Mouse (Mus musculus) CH12.LX (cell line): ENCODE results near the gene Extl2. TPM values are rescaled to one million over a fixed set of nuclear protein-coding genes. Genes with fewer than 3 reads are reported as not detected.

ENCODE experiments used
- DNase-seq: peaks from one replicate; pipeline ENCODE4 v3.0.0-alpha.2; 2013; ENCODE audit errors: extremely low read depth
- H3K27ac ChIP-seq: 2 replicates; pipeline ENCODE4 v1.5.1; 2012; ENCODE audit warnings: low read depth, mild to moderate bottlenecking, control low read depth, moderate library complexity; ENCODE audit not compliant: insufficient read depth
- H3K27me3 ChIP-seq: replicated peaks from 2 replicates; pipeline ENCODE3; 2012; ENCODE audit warnings: inconsistent platforms
- H3K36me3 ChIP-seq, 2 experiments: replicated peaks in 1 of 2; 2 replicates each; pipeline versions ENCODE3 to v1.6.1; 2012; ENCODE audit warnings: inconsistent platforms in 1 of 2, low read length in 1 of 2, mild to moderate bottlenecking in 1 of 2, mixed read lengths in 1 of 2, moderate library complexity in 1 of 2; ENCODE audit not compliant: control insufficient read depth in 1 of 2, insufficient read depth in 1 of 2
- H3K4me1 ChIP-seq, 2 experiments: 2 replicates each; pipeline ENCODE4 v1.6.1; 2012; ENCODE audit warnings: inconsistent platforms in 1 of 2, moderate library complexity in 1 of 2; ENCODE audit not compliant: insufficient read depth in 2 of 2, control insufficient read depth in 1 of 2
- H3K4me2 ChIP-seq: 2 replicates; pipeline ENCODE4 v1.6.1; 2012; ENCODE audit warnings: low read depth, mild to moderate bottlenecking, control low read depth; ENCODE audit not compliant: poor library complexity, insufficient read depth, severe bottlenecking
- H3K4me3 ChIP-seq, 3 experiments: fragments of 150-350 bp in 1 of 3; sonication (generic) in 1 of 3; replicated peaks in 1 of 3; 2 replicates each; pipeline versions ENCODE3 to v1.5.1; 2011 to 2012; ENCODE audit warnings: low read depth in 2 of 3, low read length in 2 of 3, mild to moderate bottlenecking in 2 of 3, moderate library complexity in 2 of 3, control low read depth in 1 of 3, improper control_type of control experiment in 1 of 3, inconsistent platforms in 1 of 3, mixed read lengths in 1 of 3; ENCODE audit not compliant: poor library complexity in 1 of 3
- H3K79me2 ChIP-seq: replicated peaks from 2 replicates; pipeline ENCODE4 v1.6.1; 2012; ENCODE audit warnings: mild to moderate bottlenecking, moderate library complexity; ENCODE audit not compliant: control insufficient read depth, poor library complexity, insufficient read depth, severe bottlenecking; ENCODE audit errors: extremely low read depth
- H3K9ac ChIP-seq: 2 replicates; pipeline ENCODE4 v1.6.1; 2012; ENCODE audit warnings: low read depth, mild to moderate bottlenecking, control low read depth, moderate library complexity; ENCODE audit not compliant: insufficient read depth
- H3K9me3 ChIP-seq: replicated peaks from 2 replicates; pipeline ENCODE3; 2012; ENCODE audit warnings: low read length, inconsistent platforms, mixed read lengths
- CHD2 ChIP-seq: IDR thresholded peaks from 2 replicates; pipeline ENCODE4 v1.6.1; 2011; ENCODE audit warnings: low read length, improper control_type of control experiment
- IRF4 ChIP-seq: IDR thresholded peaks from 2 replicates; pipeline ENCODE4 v1.6.1; 2014; ENCODE audit warnings: low read depth, mild to moderate bottlenecking, inconsistent platforms, low read length, improper control_type of control experiment
- MAFK ChIP-seq: IDR thresholded peaks from 2 replicates; pipeline ENCODE4 v1.6.1; 2011; ENCODE audit warnings: low read length, improper control_type of control experiment; ENCODE audit not compliant: insufficient replicate concordance
- MAZ ChIP-seq: IDR thresholded peaks from 2 replicates; pipeline ENCODE4 v1.6.1; 2012; ENCODE audit warnings: low read depth, mild to moderate bottlenecking, inconsistent platforms, low read length, improper control_type of control experiment, moderate library complexity
- MXI1 ChIP-seq: IDR thresholded peaks from 2 replicates; pipeline ENCODE4 v1.6.1; 2011; ENCODE audit warnings: mild to moderate bottlenecking, low read depth, low read length, improper control_type of control experiment
- MYC ChIP-seq: IDR thresholded peaks from 2 replicates; pipeline ENCODE4 v1.6.1; 2011; ENCODE audit warnings: low read depth, mild to moderate bottlenecking, improper control_type of control experiment, low read length
- NELFE ChIP-seq: IDR thresholded peaks from 2 replicates; pipeline ENCODE4 v1.6.1; 2011; ENCODE audit warnings: low read depth, low read length, improper control_type of control experiment
- NRF1 ChIP-seq: IDR thresholded peaks from 2 replicates; pipeline ENCODE4 v1.6.1; 2014; ENCODE audit warnings: low read depth, mild to moderate bottlenecking, inconsistent platforms, low read length, improper control_type of control experiment, moderate library complexity
- PAX5 ChIP-seq: IDR thresholded peaks from 2 replicates; pipeline ENCODE4 v1.6.1; 2012; ENCODE audit warnings: low read length, inconsistent platforms, mixed read lengths
- ZNF384 ChIP-seq: IDR thresholded peaks from 2 replicates; pipeline ENCODE4 v1.6.1; 2012; ENCODE audit warnings: low read depth, low read length, improper control_type of control experiment, inconsistent platforms
- dilution Hi-C: fragments of 300-500 bp; cut with MboI; formaldehyde crosslinking; loops from 2 replicates; pipeline ENCODE4 v1.14.3; 2020; ENCODE audit warnings: low sequenced_read_pairs; ENCODE audit not compliant: extremely low pct_unique_long_range_greater_than_20kb, extremely low pct_ligation_motif_present
- in situ Hi-C: fragments of 300-500 bp; cut with MboI; formaldehyde crosslinking; loops from 3 replicates; pipeline ENCODE4 v1.14.3; 2019; ENCODE audit warnings: low sequenced_read_pairs, low pct_ligation_motif_present, low pct_unique_long_range_greater_than_20kb, mixed read lengths
- polyA plus RNA-seq: library from polyadenylated mRNA; unstranded; fragments of >175 nt; gene quantifications from 2 replicates; pipeline ENCODE4 v1.2.1, GENCODE M21; 2012; ENCODE audit warnings: low read depth; ENCODE audit not compliant: insufficient read length
- total RNA-seq, 2 experiments: library from RNA; depleted of rRNA; stranded (reverse); fragments of 300-350 nt in 1 of 2; fragments of >200 nt in 1 of 2; gene quantifications; 2 replicates each; pipeline ENCODE4 v1.2.3; 2012 to 2014

Extl2 gene
- total and polyA plus RNA-seq, 3 experiments: 8.1 to 12.0 (median 11.2) TPM

DNA sequence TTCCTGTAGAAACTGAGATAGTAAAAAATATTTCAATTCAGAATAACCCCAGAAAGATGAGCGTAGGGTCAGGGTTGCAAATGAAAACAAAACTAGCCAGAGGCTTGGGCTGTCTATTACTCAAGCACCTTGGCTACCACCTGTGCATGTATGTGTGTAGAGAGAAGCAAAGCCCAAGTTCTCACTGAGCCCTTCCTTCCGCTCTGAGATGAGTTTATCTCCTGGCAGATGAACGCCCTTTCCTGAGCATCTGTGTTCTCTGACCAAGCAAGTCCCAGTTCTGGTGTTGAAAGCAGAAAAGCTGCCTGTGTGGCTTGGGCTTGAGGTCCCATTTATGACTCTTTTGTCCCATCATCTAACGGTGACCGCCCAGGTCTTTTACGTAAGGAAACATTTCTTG, 7.6 kb downstream of the Extl2 start:
- dilution Hi-C loops: no loop called here
- no peak for TF ChIP-seq NRF1
- no peak for TF ChIP-seq ZNF384
- in situ Hi-C loops: no loop called here

DNA sequence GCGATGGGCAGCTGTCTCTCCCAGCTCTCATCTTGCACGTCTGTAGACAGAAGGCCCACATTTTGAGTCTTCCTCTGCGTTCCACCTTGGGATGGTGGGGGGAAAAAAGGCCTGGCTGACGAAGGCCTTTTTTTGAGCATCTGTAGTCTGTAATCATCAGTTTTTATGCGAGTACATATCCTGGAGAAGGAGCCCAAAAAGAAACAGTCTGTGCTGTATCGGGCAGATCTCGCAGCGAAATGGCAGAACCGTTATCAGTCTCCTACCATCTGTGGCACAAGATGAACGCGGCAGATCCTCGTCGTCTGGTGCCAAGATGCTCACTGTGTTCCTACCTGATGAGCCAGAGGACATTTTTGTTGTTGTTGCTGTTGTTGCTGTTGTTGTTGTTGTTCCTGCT, 8.9 kb downstream of the Extl2 start:
- Histone ChIP-seq H3K9ac (no peak overlapping the region), H3K9me3 (no peaks in the 10 kb centered on the region), H3K4me2 (no peak overlapping the region), H3K27me3 (no peaks in the 10 kb centered on the region), H3K79me2 (no peaks in the 10 kb centered on the region), H3K4me3 (no peak overlapping the region), H3K36me3 (peaks cover 0 to 21% of the 10 kb centered on the region in 2 experiments), H3K4me1 (peaks cover 0 to 23% of the 10 kb centered on the region in 2 experiments; a peak in 2 of 4 replicates), H3K27ac (no peak overlapping the region)
- TF ChIP-seq ZNF384 (no peak), MAFK (no peak), PAX5 (no peak), MYC (no peak)
- DNase-seq: no peak
- in situ Hi-C loops (no loop called here), dilution Hi-C loops (no loop called here)

More for the DNA sequence above, 7.6 kb downstream of the Extl2 start:
- Histone ChIP-seq H3K27ac (no peak overlapping the region), H3K36me3 (peaks cover 0 to 23% of the 10 kb centered on the region in 2 experiments), H3K79me2 (no peaks in the 10 kb centered on the region; the same call in 1 of the 2 replicates), H3K27me3 (no peaks in the 10 kb centered on the region), H3K9ac (no peak overlapping the region), H3K4me1 (peaks cover 0 to 26% of the 10 kb centered on the region in 2 experiments; a peak in 2 of 4 replicates), H3K4me2 (no peak overlapping the region), H3K4me3 (no peak overlapping the region), H3K9me3 (no peaks in the 10 kb centered on the region)
- DNase-seq: no peak

DNA sequence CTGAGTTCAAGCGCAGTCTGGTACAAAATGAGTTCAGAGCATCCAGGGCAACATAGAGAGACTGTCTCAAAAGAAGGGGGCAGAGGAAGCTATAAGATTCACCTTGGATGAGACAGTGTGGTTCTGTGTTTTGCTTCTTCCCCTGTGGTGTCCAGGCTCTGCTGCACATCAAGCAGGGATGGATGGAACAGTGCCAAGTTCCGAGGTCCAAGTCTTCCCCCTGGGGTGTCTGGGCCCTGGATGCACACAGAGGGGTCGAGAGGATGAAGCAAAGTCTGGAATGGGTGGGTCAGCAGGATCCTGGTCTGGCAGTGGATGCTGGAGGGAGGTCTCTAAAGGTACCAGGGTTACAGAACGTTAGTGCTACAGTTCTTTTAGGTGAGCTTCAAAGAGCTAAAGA, 11.3 kb downstream of the Extl2 start:
- H3K36me3 ChIP-seq: peaks cover 0 to 12% of the 10 kb centered on the region in 2 experiments
- peaks cover 0 to 23% of the 10 kb centered on the region in 2 experiments; a peak in 2 of 4 replicates for H3K4me1 ChIP-seq
- H3K27ac ChIP-seq: no peak overlapping the region
- H3K9me3 ChIP-seq: no peaks in the 10 kb centered on the region
- dilution Hi-C loops: no loop called here
- no peaks in the 10 kb centered on the region for H3K79me2 ChIP-seq
- H3K4me2 ChIP-seq: no peak overlapping the region
- no peak for DNase-seq
- H3K4me3 ChIP-seq: no peak overlapping the region
- no peak overlapping the region for H3K9ac ChIP-seq
- TF ChIP-seq MAFK (no peak), NELFE (no peak), MAZ (no peak), CHD2 (no peak), MXI1 (no peak), IRF4 (no peak), MYC (no peak)
- in situ Hi-C loops: no loop called here
- H3K27me3 ChIP-seq: no peaks in the 10 kb centered on the region
